ENCODE assay signal across 10 mouse cellular contexts in genomic region chr13:81369564-81369963, GRCm38 (mm10).
A peak's percentile ranks its signal among the peaks of the same experiment; 100 is the strongest.
DNase-seq lines count a peak whose midpoint lies in the region; ATAC-seq and TF ChIP-seq lines count a peak whose summit lies in the region.
"Had no signal": no experiment of that assay in that cellular context is flagged by ENCODE, and none has a peak within 500 bp of the region (broad histone marks: within the 10 kb centered on the region; RNA-seq: fewer than 3 reads in every experiment).

No protein-coding gene starts in this region.

- 79% methylated on average over 2 of the region's 2 CpGs for WGBS in kidney, adult 2 months
- WGBS in forebrain, embryonic 13.5 days = 85% methylated on average over 2 of the region's 2 CpGs

- 0 out of 2 replicates have a peak, but pooled peaks have one; percentile 12 for TF ChIP-seq CTCF in kidney, adult 2 months (conservative IDR thresholded peaks at IDR 0.05; ENCODE audit: insufficient read depth, insufficient read length, low read depth, low read length)

- DNase-seq in kidney, adult 2 months = peak; percentile 42
- no peak for DNase-seq in kidney, adult 11 months
- DNase-seq in 416B (ENCODE audit: low read depth) = peak; percentile 42
- no peak for DNase-seq in layer of hippocampus, postnatal 36 days
- DNase-seq in gastrocnemius, adult 8-10 months (ENCODE audit: low spot score in 2 of 2) = no peak
- DNase-seq: adrenal gland, adult 8-10 months had no signal

- H3K9me3 ChIP-seq in forebrain, embryonic 13.5 days (replicated peaks) = no peaks in the 10 kb centered on the region

- H3K9ac ChIP-seq in forebrain, embryonic 13.5 days = no peak overlapping the region

- TF ChIP-seq POLR2A in kidney, adult 2 months (IDR thresholded peaks at IDR 0.05; ENCODE audit: low read depth, low read length) = no peak

- ATAC-seq in CD4-positive, CD25-positive, alpha-beta regulatory T cell, adult 4 months = peak; percentile 69
- ATAC-seq in forebrain, embryonic 13.5 days = peak; percentile 73; the same call in 1 of the 2 replicates
- ATAC-seq in erythroid progenitor cell, adult 5-6 weeks (replicated peaks; ENCODE audit: low FRiP score, poor library complexity, severe bottlenecking) = no peak

- no peaks in the 10 kb centered on the region for H3K27me3 ChIP-seq in kidney, adult 2 months (replicated peaks; ENCODE audit: control insufficient read depth, insufficient read depth, low read length)
- H3K27me3 ChIP-seq in forebrain, embryonic 13.5 days = no peaks in the 10 kb centered on the region

- H3K4me1 ChIP-seq in kidney, adult 2 months (ENCODE audit: control insufficient read depth, insufficient read depth, low read length) = peaks cover 8% of the 10 kb centered on the region; the same call in 1 of the 2 replicates
- no peaks in the 10 kb centered on the region for H3K4me1 ChIP-seq in forebrain, embryonic 13.5 days

- H3K36me3 ChIP-seq in kidney, adult 2 months (ENCODE audit: control insufficient read depth, insufficient read depth, low read length) = no peaks in the 10 kb centered on the region
- peaks cover 5% of the 10 kb centered on the region; the same call in 1 of the 2 replicates for H3K36me3 ChIP-seq in forebrain, embryonic 13.5 days (ENCODE audit: poor library complexity, severe bottlenecking)

- no peak overlapping the region for H3K4me2 ChIP-seq in forebrain, embryonic 13.5 days

- H3K4me3 ChIP-seq in kidney, adult 2 months (ENCODE audit: insufficient read depth, low read depth, low read length) = no peak overlapping the region
- H3K4me3 ChIP-seq in forebrain, embryonic 13.5 days = no peak overlapping the region
- H3K4me3 ChIP-seq: myocyte had no signal

- H3K27ac ChIP-seq in kidney, adult 2 months (ENCODE audit: insufficient read depth, low read depth, low read length) = no peak overlapping the region
- H3K27ac ChIP-seq in forebrain, embryonic 13.5 days = no peak overlapping the region

Comparison
In these comparisons a context has a peak if more than half of its experiments do, and no peak if none do; other contexts are left out.
1. DNase-seq: peak in kidney, adult 2 months (single experiment) and 416B (single experiment); none in kidney, adult 11 months (single experiment), layer of hippocampus, postnatal 36 days (0 of 2) and gastrocnemius, adult 8-10 months (0 of 2).